Mouse (Mus musculus): ENCODE measurements around the gene Arl9.

GRCm38 (mm10) chr5:76974554-76975285 lies 29.1 kb upstream of the Arl9 start, which contains the start of gene Srp72:
- no peak for TF ChIP-seq CTCF (conservative IDR thresholded peaks at IDR 0.05; ENCODE audit: low read length)
- TF ChIP-seq POU5F1 (IDR thresholded peaks at IDR 0.05; ENCODE audit: borderline replicate concordance, low read length): no peak

Measured in E14TG2a.4 (cell line).